Mouse (Mus musculus): ENCODE data around the gene Mgst3. TPM values are rescaled to one million over a fixed set of nuclear protein-coding genes. Genes with fewer than 3 reads are reported as not detected.

The Mgst3 gene
- total and polyA plus RNA-seq, 3 experiments = 1.4 TPM; not detected in 2

DNA sequence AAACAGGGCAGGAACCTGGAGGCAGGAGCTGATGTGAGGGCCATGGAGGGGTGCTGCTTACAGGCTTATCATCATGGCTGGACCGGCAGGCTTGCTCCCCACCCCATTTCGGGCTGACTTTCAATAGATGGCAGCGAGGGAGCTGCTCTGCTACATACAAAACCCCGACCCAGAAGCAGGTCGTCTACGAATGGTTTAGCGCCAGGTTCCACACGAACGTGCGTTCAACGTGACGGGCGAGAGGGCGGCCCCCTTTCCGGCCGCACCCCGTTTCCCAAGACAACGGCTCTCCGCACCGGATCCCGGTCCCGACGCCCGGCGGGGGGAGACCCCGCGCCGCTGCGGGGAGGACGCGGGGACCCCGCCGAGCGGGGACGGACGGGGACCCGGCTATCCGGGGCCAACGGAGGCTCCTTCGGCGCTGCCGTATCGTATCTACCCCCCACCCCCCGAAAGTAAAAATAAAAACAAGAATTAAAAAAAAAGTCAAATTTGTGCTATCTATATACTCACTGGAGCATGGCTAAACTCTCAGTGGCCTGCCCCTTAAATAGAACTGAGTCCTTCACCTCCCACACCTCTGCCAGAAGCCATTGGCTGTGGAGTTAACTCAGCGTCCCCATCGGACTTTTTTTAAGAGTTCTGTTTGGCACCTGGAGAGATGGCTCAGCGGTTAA is 53.4 kb downstream of the Mgst3 start:
- dilution Hi-C loops (cut with MboI; ENCODE audit: extremely low pct_ligation_motif_present, extremely low pct_unique_long_range_greater_than_20kb, low sequenced_read_pairs) = no loop called here

DNA sequence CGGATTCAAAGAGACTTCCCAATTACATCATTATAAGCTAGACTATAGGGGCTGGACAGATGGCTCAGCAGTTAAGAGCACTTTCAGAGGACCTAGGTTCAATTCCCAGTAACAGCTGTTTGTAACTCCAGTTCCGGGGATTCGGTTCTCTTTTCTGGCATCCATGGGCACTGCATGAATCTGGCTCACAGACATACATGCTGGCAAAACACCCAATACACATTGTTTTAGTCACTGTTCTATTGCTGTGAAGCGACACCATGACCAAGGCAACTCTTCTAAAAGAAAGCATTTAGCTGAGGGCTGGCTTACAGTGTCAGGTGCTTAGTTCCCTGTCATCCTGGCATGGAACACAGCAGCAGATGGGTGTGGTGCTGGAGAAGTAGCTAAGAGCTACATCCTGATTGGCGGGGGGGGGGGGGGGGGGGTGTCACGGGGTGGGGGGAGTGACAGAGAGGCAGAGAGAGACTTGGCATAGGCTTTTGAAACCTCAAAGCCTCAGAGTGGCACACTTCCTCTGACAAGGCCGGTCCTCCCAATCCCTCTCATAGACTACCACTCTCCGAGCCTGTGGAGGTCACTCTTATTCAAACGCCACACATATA is 54.4 kb downstream of the Mgst3 start:
- peaks cover 8 to 22% of the 10 kb centered on the region in 2 experiments for H3K4me1 ChIP-seq (ENCODE audit: control insufficient read depth in 1 of 2, insufficient read depth in 2 of 2)
- H3K36me3 ChIP-seq (replicated peaks in 1 of 2; ENCODE audit: control insufficient read depth in 1 of 2, insufficient read depth in 1 of 2, low read length in 1 of 2) = peaks cover 0 to 13% of the 10 kb centered on the region in 2 experiments
- in situ Hi-C loops (cut with MboI; ENCODE audit: low pct_ligation_motif_present, low pct_unique_long_range_greater_than_20kb, low sequenced_read_pairs) = loop anchor here (5.0 kb wide), 1 partner anchor 107 kb away; no protein-coding TSS in a partner anchor
- no peak overlapping the region; the same call in 1 of the 2 replicates for H3K9ac ChIP-seq (ENCODE audit: insufficient read depth, low read depth)
- no peak for DNase-seq (ENCODE audit: extremely low read depth)
- H3K4me2 ChIP-seq (ENCODE audit: insufficient read depth, low read depth, poor library complexity, severe bottlenecking) = peak overlapping the region; percentile 77
- H3K4me3 ChIP-seq (replicated peaks in 1 of 3; ENCODE audit: low read depth in 2 of 3, low read length in 2 of 3, poor library complexity in 1 of 3) = no peak overlapping the region
- dilution Hi-C loops (cut with MboI; ENCODE audit: extremely low pct_ligation_motif_present, extremely low pct_unique_long_range_greater_than_20kb, low sequenced_read_pairs) = no loop called here
- TF ChIP-seq CTCF (conservative IDR thresholded peaks at IDR 0.05 in 1 of 2, IDR thresholded peaks at IDR 0.05 in 1 of 2; ENCODE audit: low read depth in 2 of 2, low read length in 2 of 2) (no peak), UBTF (IDR thresholded peaks at IDR 0.05; ENCODE audit: low read depth, low read length) (no peak), GABPA (IDR thresholded peaks at IDR 0.05; ENCODE audit: insufficient replicate concordance, low read depth, low read length) (no peak), ETS1 (conservative IDR thresholded peaks at IDR 0.05; ENCODE audit: low read depth, low read length) (no peak), ZNF384 (IDR thresholded peaks at IDR 0.05; ENCODE audit: low read depth, low read length) (no peak), MAZ (IDR thresholded peaks at IDR 0.05; ENCODE audit: low read depth, low read length) (no peak), TBP (conservative IDR thresholded peaks at IDR 0.05; ENCODE audit: low read depth, low read length) (no peak), SIN3A (IDR thresholded peaks at IDR 0.05; ENCODE audit: low read length) (no peak), USF2 (conservative IDR thresholded peaks at IDR 0.05; ENCODE audit: low read depth, low read length) (no peak), HCFC1 (IDR thresholded peaks at IDR 0.05; ENCODE audit: low read depth, low read length) (no peak), NRF1 (IDR thresholded peaks at IDR 0.05; ENCODE audit: low read depth, low read length) (no peak), RAD21 (IDR thresholded peaks at IDR 0.05; ENCODE audit: low read depth, low read length) (no peak), MYC (IDR thresholded peaks at IDR 0.05; ENCODE audit: low read depth, low read length) (no peak), POLR2A (IDR thresholded peaks at IDR 0.05; ENCODE audit: low read depth, low read length) (no peak)
- H3K27ac ChIP-seq (ENCODE audit: insufficient read depth, low read depth) = no peak overlapping the region
- H3K9me3 ChIP-seq (replicated peaks; ENCODE audit: low read length) = no peaks in the 10 kb centered on the region
- no peaks in the 10 kb centered on the region for H3K79me2 ChIP-seq (replicated peaks; ENCODE audit: control insufficient read depth, extremely low read depth, insufficient read depth, poor library complexity, severe bottlenecking)
- H3K27me3 ChIP-seq (replicated peaks) = no peaks in the 10 kb centered on the region

More for the DNA sequence above, 53.4 kb downstream of the Mgst3 start:
- no peaks in the 10 kb centered on the region for H3K27me3 ChIP-seq (replicated peaks)
- H3K36me3 ChIP-seq (replicated peaks in 1 of 2; ENCODE audit: control insufficient read depth in 1 of 2, insufficient read depth in 1 of 2, low read length in 1 of 2) = peaks cover 0 to 5% of the 10 kb centered on the region in 2 experiments
- peak overlapping the region; percentile 67 for H3K9ac ChIP-seq (ENCODE audit: insufficient read depth, low read depth)
- no peak for TF ChIP-seq TBP (conservative IDR thresholded peaks at IDR 0.05; ENCODE audit: low read depth, low read length)
- no peak for TF ChIP-seq MYC (IDR thresholded peaks at IDR 0.05; ENCODE audit: low read depth, low read length)
- TF ChIP-seq JUN (IDR thresholded peaks at IDR 0.05; ENCODE audit: insufficient read depth, low read depth, low read length) = no peak
- peak; percentile 51 for TF ChIP-seq BHLHE40 (IDR thresholded peaks at IDR 0.05; ENCODE audit: low read depth, low read length)
- TF ChIP-seq MAX (IDR thresholded peaks at IDR 0.05; ENCODE audit: low read length) = no peak
- peak overlapping the region; percentile 77 for H3K4me2 ChIP-seq (ENCODE audit: insufficient read depth, low read depth, poor library complexity, severe bottlenecking)
- no peak for DNase-seq (ENCODE audit: extremely low read depth)
- H3K4me3 ChIP-seq (replicated peaks in 1 of 3; ENCODE audit: low read depth in 2 of 3, low read length in 2 of 3, poor library complexity in 1 of 3) = peak overlapping the region in 1 of 3 experiments; percentile 56
- no peak overlapping the region for H3K27ac ChIP-seq (ENCODE audit: insufficient read depth, low read depth)
- in situ Hi-C loops (cut with MboI; ENCODE audit: low pct_ligation_motif_present, low pct_unique_long_range_greater_than_20kb, low sequenced_read_pairs) = no loop called here
- H3K9me3 ChIP-seq (replicated peaks; ENCODE audit: low read length) = no peaks in the 10 kb centered on the region
- H3K4me1 ChIP-seq (ENCODE audit: control insufficient read depth in 1 of 2, insufficient read depth in 2 of 2) = peaks cover 8 to 22% of the 10 kb centered on the region in 2 experiments
- no peaks in the 10 kb centered on the region for H3K79me2 ChIP-seq (replicated peaks; ENCODE audit: control insufficient read depth, extremely low read depth, insufficient read depth, poor library complexity, severe bottlenecking)

All from CH12.LX (cell line).